Mouse (Mus musculus): ENCODE measurements around the gene Pxk.

DNA sequence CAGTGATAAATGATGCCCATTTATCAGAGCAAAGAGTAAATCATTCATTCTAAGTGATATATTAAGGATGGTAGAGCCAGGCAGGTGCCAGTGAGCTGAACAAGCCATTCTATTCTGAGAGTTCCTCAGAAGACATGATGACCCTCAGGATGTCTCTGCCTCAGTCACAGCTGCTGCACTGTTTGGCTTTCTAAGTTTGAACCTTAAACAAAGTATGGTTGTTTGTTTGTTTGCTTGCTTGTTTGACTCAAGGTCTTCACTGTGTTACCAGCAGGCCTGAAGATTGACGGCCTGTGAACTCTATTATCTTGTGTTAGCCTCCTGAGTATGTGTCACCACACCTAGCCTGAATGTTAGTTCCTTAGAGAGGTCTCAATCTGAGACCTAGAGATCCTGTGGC, 16.7 kb downstream of the Pxk start:
- no peak for TF ChIP-seq CTCF (IDR thresholded peaks at IDR 0.05; ENCODE audit: control insufficient read depth, insufficient read depth, insufficient read length)
- no peak for TF ChIP-seq USF1 (IDR thresholded peaks at IDR 0.05; ENCODE audit: low read depth)
- TF ChIP-seq MAX (IDR thresholded peaks at IDR 0.05): no peak

Data from C2C12 (cell line).